Mouse (Mus musculus) CH12F3 (cell line): Measurements from ENCODE around the gene Adgrb3.

ENCODE experiments used
- in situ Hi-C: fragments of 300-500 bp; cut with MboI; formaldehyde crosslinking; loops from 2 replicates; pipeline ENCODE4 v1.14.3; 2020; ENCODE audit warnings: low sequenced_read_pairs

Gene Adgrb3

GRCm38 (mm10) chr1:25828971-25829920 lies at the start of gene Adgrb3:
Adgrb3 (minus strand) TSS chr1:25829707.
- in situ Hi-C loops = no loop called here

- in situ Hi-C loops = no loop called here
Measured at GRCm38 (mm10) chr1:25877526-25877925, 48.0 kb upstream of the Adgrb3 start.

GRCm38 (mm10) chr1:25857473-25857872 lies 28.0 kb upstream of the Adgrb3 start:
- in situ Hi-C loops = no loop called here

- in situ Hi-C loops = no loop called here
Measured at GRCm38 (mm10) chr1:25854451-25854978, 25.0 kb upstream of the Adgrb3 start.

- in situ Hi-C loops = no loop called here
Measured at GRCm38 (mm10) chr1:25832260-25832659, 2.8 kb upstream of the Adgrb3 start.

GRCm38 (mm10) chr1:25831521-25831900 lies 2.0 kb upstream of the Adgrb3 start:
- in situ Hi-C loops = no loop called here

DNA sequence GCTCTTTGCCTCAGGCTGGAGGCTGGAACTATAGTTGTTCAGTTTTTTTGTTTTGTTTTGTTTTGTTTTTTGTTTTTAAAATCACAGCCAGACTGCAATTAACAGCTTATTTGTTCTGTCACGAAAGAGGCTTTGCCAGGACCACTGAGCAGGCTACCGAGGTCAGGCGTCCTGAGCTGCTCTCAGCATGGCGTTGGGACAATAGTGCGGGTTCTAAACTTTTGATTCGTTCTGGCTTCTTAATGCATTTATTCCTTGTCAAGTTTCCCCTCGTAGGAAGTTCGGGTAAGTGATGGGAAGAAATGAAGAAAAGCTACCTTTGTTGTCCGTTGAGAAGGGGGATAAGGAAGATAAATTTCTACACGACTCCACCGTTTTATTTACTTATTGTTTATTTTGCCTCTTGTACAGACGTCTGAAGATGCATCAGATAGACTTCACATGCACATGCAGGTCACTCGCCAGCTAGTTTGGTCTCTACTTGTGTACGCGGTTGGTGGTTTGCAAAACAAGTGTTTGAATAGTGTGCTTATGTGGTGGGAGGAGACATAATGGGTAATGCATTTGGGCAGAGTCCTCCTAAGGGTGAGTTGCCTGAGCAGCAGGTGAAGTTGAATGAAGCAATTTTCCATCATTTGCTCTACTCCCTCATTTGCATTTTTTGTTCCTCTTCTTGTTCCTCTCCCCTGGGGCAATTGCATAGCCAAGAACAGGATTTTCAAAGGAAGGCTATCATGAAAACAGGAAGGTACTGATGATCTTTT lies 1.4 kb upstream of the Adgrb3 start:
- in situ Hi-C loops = no loop called here

DNA sequence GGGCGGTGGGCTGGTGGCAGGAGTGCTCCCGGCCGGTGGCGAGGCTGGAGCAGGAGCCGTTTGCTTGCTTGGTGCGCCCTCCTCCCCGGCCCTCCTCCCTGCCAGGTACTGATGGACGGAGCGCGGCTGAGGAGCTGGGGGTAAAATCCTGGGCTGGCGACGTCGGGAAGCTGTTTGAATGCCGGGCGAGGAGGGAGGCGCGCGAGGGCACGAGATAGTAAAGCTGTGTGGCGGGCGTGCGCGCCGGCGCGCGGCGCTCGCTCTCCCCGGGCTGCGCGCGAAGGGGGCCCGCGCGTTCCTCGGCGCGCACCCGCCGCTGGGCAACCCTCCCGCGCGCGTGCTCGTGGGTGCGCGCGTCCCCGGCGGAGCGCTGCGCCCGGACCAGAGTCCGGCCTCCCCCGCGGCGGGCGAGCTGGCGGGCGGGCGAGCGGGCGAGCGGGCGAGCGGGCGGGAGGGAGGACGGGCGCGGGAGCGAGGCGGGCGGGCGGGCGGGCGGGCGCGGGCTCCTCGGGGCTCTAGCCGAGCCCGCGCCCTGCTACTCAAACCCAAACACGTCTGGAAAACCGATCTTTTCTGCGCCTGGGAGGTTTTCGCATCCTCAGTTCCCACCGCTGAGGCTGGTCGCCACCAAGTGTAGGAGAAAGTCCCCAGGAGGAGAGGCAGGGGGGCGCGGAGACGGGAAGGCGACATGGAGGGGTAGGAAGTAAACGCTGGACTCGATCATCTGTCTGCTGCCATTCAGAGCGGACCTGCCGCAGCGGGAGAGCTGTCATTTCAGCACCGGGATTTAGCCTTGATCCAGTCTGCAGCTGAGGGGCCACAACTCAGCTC lies 629 bp upstream of the Adgrb3 start:
- in situ Hi-C loops = no loop called here

GRCm38 (mm10) chr1:25828071-25828755 lies 1.3 kb downstream of the Adgrb3 start:
- in situ Hi-C loops = no loop called here

- in situ Hi-C loops = no loop called here
Measured at GRCm38 (mm10) chr1:25827436-25827835, 2.1 kb downstream of the Adgrb3 start.

DNA sequence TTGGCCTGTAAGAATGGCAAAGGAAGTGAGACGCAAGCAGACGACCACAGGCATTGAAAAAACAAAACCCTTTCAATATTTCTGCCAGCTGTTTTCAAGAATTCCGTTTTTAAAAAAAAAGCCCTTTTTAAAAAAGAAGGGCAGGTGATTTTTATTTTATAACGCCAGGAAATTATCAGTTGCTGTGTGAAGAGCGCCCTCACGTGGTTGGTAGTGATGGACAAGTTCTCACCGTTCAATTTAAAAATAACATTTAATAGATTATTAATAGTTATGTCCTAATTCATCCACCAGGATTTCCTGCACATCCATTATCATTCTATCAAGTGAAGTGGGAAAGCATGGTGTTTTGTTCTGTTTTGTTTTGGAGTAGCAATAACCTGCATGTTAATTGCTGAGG lies 2.7 kb downstream of the Adgrb3 start:
- in situ Hi-C loops = no loop called here

- in situ Hi-C loops = no loop called here
Measured at GRCm38 (mm10) chr1:25824626-25825025, 4.9 kb downstream of the Adgrb3 start.

- in situ Hi-C loops = no loop called here
Measured at GRCm38 (mm10) chr1:25823961-25824360, 5.5 kb downstream of the Adgrb3 start.

DNA sequence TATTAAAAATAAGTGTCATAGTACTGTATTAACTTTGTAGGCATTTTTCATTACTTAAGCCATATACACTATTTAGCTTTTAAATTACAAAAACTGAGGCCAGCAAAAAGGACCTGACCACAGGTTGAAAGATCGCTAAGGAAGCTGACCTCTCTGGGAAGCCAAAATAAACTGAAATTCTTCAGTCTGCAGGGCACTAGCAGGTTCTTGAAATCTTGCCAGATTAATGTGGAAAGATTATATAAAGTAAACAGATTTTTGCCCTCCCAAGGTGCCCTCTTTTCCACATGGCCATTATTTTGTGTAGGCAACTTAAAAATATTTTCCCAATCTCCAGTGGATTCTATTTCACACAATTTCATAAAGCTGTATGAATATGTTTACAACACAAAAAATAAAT lies 14.0 kb downstream of the Adgrb3 start:
- in situ Hi-C loops = no loop called here

DNA sequence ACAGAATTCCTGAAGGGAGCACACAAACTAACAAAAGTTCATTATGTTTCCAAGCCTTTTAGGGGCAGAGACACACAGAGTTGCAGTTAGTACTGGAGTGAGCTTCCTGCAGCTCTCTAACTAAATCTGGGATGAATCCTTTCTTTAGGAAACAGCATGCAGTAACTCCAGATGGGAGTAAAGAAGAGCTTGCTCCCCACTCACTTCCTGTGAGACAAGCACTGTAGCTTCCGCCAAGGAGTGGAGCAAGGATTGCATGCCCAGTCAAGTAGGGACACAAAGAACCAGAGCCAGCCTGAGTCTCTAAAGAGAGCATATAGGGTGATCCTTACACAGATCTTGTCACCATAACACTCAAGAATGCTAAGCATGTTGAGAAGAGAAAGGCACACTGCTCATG lies 50.7 kb downstream of the Adgrb3 start:
- in situ Hi-C loops = no loop called here

DNA sequence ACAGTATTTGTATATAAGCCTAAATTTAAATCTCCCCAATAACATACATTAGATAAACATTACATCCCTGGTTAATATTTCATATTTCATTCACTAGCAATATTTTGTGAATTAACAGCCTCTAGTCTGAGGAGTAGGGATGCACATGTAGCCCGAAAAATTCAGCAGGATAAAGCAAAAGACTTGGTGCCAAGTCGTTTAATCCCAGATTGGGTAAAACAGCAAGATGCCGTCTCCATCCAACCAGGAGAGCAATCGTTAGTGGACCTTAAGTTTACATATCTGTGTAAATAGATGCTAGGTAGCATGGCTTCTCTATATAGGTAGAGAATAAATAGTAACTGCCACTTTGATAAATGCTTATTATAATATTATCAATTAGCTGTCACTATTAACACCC lies 52.0 kb downstream of the Adgrb3 start:
- in situ Hi-C loops = no loop called here

- in situ Hi-C loops = no loop called here
Measured at GRCm38 (mm10) chr1:25775440-25776130, 53.9 kb downstream of the Adgrb3 start.

GRCm38 (mm10) chr1:25768958-25769357 lies 60.5 kb downstream of the Adgrb3 start:
- in situ Hi-C loops = no loop called here

GRCm38 (mm10) chr1:25755265-25755664 lies 74.2 kb downstream of the Adgrb3 start:
- in situ Hi-C loops = no loop called here

GRCm38 (mm10) chr1:25754528-25754927 lies 75.0 kb downstream of the Adgrb3 start:
- in situ Hi-C loops = no loop called here
